Mouse (Mus musculus): ENCODE data around the gene Aplp2. TPM values are rescaled to one million over a fixed set of nuclear protein-coding genes. Genes with fewer than 3 reads are reported as not detected.

Aplp2 gene
- polyA plus RNA-seq, 2 experiments = 202 to 228 TPM

- H3K4me2 ChIP-seq (replicated peaks; ENCODE audit: low read depth, low read length, severe bottlenecking) = no peak overlapping the region
- H3K27me3 ChIP-seq (ENCODE audit: control insufficient read depth, insufficient read depth, low read length) = no peaks in the 10 kb centered on the region
- H3K4me3 ChIP-seq (replicated peaks; ENCODE audit: low read length) = no peak overlapping the region
- ATAC-seq (ENCODE audit: low FRiP score, low read depth) (no peak), DNase-seq (ENCODE audit: low spot score) (no peak)
- no peak overlapping the region for H3K27ac ChIP-seq (replicated peaks; ENCODE audit: low read depth, low read length)
- WGBS = 86% methylated on average over 1 of the region's 1 CpGs
- H3K9ac ChIP-seq (ENCODE audit: low read depth, low read length, severe bottlenecking) = no peak overlapping the region
- no peaks in the 10 kb centered on the region for H3K9me3 ChIP-seq (ENCODE audit: control insufficient read depth, low read length)
- H3K4me1 ChIP-seq (ENCODE audit: control insufficient read depth, insufficient read depth, low read length) = 0 out of 2 replicates have a peak, but pooled peaks cover 4% of the 10 kb centered on the region
- peaks cover 5% of the 10 kb centered on the region; the same call in 1 of the 2 replicates for H3K36me3 ChIP-seq (ENCODE audit: control insufficient read depth, insufficient read depth, low read length)
- TF ChIP-seq POLR2A (IDR thresholded peaks at IDR 0.05; ENCODE audit: borderline replicate concordance, extremely low read depth, insufficient read depth, insufficient read length) = no peak
Observed at GRCm38 (mm10) chr9:31195573-31195972, 16.0 kb downstream of the Aplp2 start.

- H3K27me3 ChIP-seq (ENCODE audit: control insufficient read depth, insufficient read depth, low read length) = no peaks in the 10 kb centered on the region
- TF ChIP-seq POLR2A (IDR thresholded peaks at IDR 0.05; ENCODE audit: borderline replicate concordance, extremely low read depth, insufficient read depth, insufficient read length) = no peak
- H3K4me3 ChIP-seq (replicated peaks; ENCODE audit: low read length) = no peak overlapping the region
- no peak overlapping the region for H3K4me2 ChIP-seq (replicated peaks; ENCODE audit: low read depth, low read length, severe bottlenecking)
- H3K9ac ChIP-seq (ENCODE audit: low read depth, low read length, severe bottlenecking) = no peak overlapping the region
- DNase-seq (ENCODE audit: low spot score) = no peak
- ATAC-seq (ENCODE audit: low FRiP score, low read depth) = no peak
- WGBS = 92% methylated on average over 7 of the region's 7 CpGs
- 0 out of 2 replicates have a peak, but pooled peaks cover 4% of the 10 kb centered on the region for H3K4me1 ChIP-seq (ENCODE audit: control insufficient read depth, insufficient read depth, low read length)
- H3K9me3 ChIP-seq (ENCODE audit: control insufficient read depth, low read length) = no peaks in the 10 kb centered on the region
- H3K36me3 ChIP-seq (ENCODE audit: control insufficient read depth, insufficient read depth, low read length) = peaks cover 5% of the 10 kb centered on the region; the same call in 1 of the 2 replicates
- no peak overlapping the region for H3K27ac ChIP-seq (replicated peaks; ENCODE audit: low read depth, low read length)
Observed at GRCm38 (mm10) chr9:31192378-31192777, 19.2 kb downstream of the Aplp2 start.

GRCm38 (mm10) chr9:31191543-31191942 lies 20.1 kb downstream of the Aplp2 start:
- Histone ChIP-seq H3K4me1 (ENCODE audit: control insufficient read depth, insufficient read depth, low read length) (0 out of 2 replicates have a peak, but pooled peaks cover 4% of the 10 kb centered on the region), H3K36me3 (ENCODE audit: control insufficient read depth, insufficient read depth, low read length) (peaks cover 5% of the 10 kb centered on the region; the same call in 1 of the 2 replicates), H3K9ac (ENCODE audit: low read depth, low read length, severe bottlenecking) (no peak overlapping the region), H3K9me3 (ENCODE audit: control insufficient read depth, low read length) (no peaks in the 10 kb centered on the region), H3K4me3 (replicated peaks; ENCODE audit: low read length) (no peak overlapping the region), H3K27ac (replicated peaks; ENCODE audit: low read depth, low read length) (no peak overlapping the region), H3K4me2 (replicated peaks; ENCODE audit: low read depth, low read length, severe bottlenecking) (no peak overlapping the region), H3K27me3 (ENCODE audit: control insufficient read depth, insufficient read depth, low read length) (no peaks in the 10 kb centered on the region)
- WGBS = 67% methylated on average over 7 of the region's 7 CpGs
- TF ChIP-seq POLR2A (IDR thresholded peaks at IDR 0.05; ENCODE audit: borderline replicate concordance, extremely low read depth, insufficient read depth, insufficient read length) = no peak
- DNase-seq (ENCODE audit: low spot score) = no peak
- ATAC-seq (ENCODE audit: low FRiP score, low read depth) = no peak

GRCm38 (mm10) chr9:31189194-31189593 lies 22.4 kb downstream of the Aplp2 start:
- Histone ChIP-seq H3K27ac (replicated peaks; ENCODE audit: low read depth, low read length) (no peak overlapping the region), H3K4me1 (ENCODE audit: control insufficient read depth, insufficient read depth, low read length) (0 out of 2 replicates have a peak, but pooled peaks cover 4% of the 10 kb centered on the region), H3K4me3 (replicated peaks; ENCODE audit: low read length) (no peak overlapping the region), H3K9ac (ENCODE audit: low read depth, low read length, severe bottlenecking) (no peak overlapping the region), H3K4me2 (replicated peaks; ENCODE audit: low read depth, low read length, severe bottlenecking) (no peak overlapping the region), H3K9me3 (ENCODE audit: control insufficient read depth, low read length) (no peaks in the 10 kb centered on the region), H3K36me3 (ENCODE audit: control insufficient read depth, insufficient read depth, low read length) (peaks cover 5% of the 10 kb centered on the region; the same call in 1 of the 2 replicates), H3K27me3 (ENCODE audit: control insufficient read depth, insufficient read depth, low read length) (no peaks in the 10 kb centered on the region)
- DNase-seq (ENCODE audit: low spot score) (no peak), ATAC-seq (ENCODE audit: low FRiP score, low read depth) (no peak)
- no peak for TF ChIP-seq POLR2A (IDR thresholded peaks at IDR 0.05; ENCODE audit: borderline replicate concordance, extremely low read depth, insufficient read depth, insufficient read length)
- 67% methylated on average over 2 of the region's 2 CpGs for WGBS

GRCm38 (mm10) chr9:31184439-31184838 lies 27.2 kb downstream of the Aplp2 start:
- H3K4me3 ChIP-seq (replicated peaks; ENCODE audit: low read length) = no peak overlapping the region
- H3K9ac ChIP-seq (ENCODE audit: low read depth, low read length, severe bottlenecking) = no peak overlapping the region
- ATAC-seq (ENCODE audit: low FRiP score, low read depth) (no peak), DNase-seq (ENCODE audit: low spot score) (no peak)
- no peak for TF ChIP-seq POLR2A (IDR thresholded peaks at IDR 0.05; ENCODE audit: borderline replicate concordance, extremely low read depth, insufficient read depth, insufficient read length)
- H3K4me1 ChIP-seq (ENCODE audit: control insufficient read depth, insufficient read depth, low read length) = peaks cover 12% of the 10 kb centered on the region
- H3K27me3 ChIP-seq (ENCODE audit: control insufficient read depth, insufficient read depth, low read length) = no peaks in the 10 kb centered on the region
- no peaks in the 10 kb centered on the region for H3K36me3 ChIP-seq (ENCODE audit: control insufficient read depth, insufficient read depth, low read length)
- WGBS = 96% methylated on average over 5 of the region's 5 CpGs
- H3K27ac ChIP-seq (replicated peaks; ENCODE audit: low read depth, low read length) = no peak overlapping the region
- H3K4me2 ChIP-seq (replicated peaks; ENCODE audit: low read depth, low read length, severe bottlenecking) = no peak overlapping the region
- no peaks in the 10 kb centered on the region for H3K9me3 ChIP-seq (ENCODE audit: control insufficient read depth, low read length)

GRCm38 (mm10) chr9:31183061-31183460 lies 28.6 kb downstream of the Aplp2 start:
- Histone ChIP-seq H3K9me3 (ENCODE audit: control insufficient read depth, low read length) (no peaks in the 10 kb centered on the region), H3K36me3 (ENCODE audit: control insufficient read depth, insufficient read depth, low read length) (no peaks in the 10 kb centered on the region), H3K27me3 (ENCODE audit: control insufficient read depth, insufficient read depth, low read length) (no peaks in the 10 kb centered on the region), H3K9ac (ENCODE audit: low read depth, low read length, severe bottlenecking) (no peak overlapping the region), H3K27ac (replicated peaks; ENCODE audit: low read depth, low read length) (no peak overlapping the region), H3K4me3 (replicated peaks; ENCODE audit: low read length) (no peak overlapping the region), H3K4me1 (ENCODE audit: control insufficient read depth, insufficient read depth, low read length) (peaks cover 12% of the 10 kb centered on the region), H3K4me2 (replicated peaks; ENCODE audit: low read depth, low read length, severe bottlenecking) (no peak overlapping the region)
- no peak for TF ChIP-seq POLR2A (IDR thresholded peaks at IDR 0.05; ENCODE audit: borderline replicate concordance, extremely low read depth, insufficient read depth, insufficient read length)
- ATAC-seq (ENCODE audit: low FRiP score, low read depth) (no peak), DNase-seq (ENCODE audit: low spot score) (no peak)
- 80% methylated on average over 4 of the region's 4 CpGs for WGBS

Data from limb, embryonic 14.5 days (tissue).